Mouse (Mus musculus) frontal cortex, adult 2 months (tissue): Measurements from ENCODE around the gene Rptor. TPM values are rescaled to one million over a fixed set of nuclear protein-coding genes. Genes with fewer than 3 reads are reported as not detected.

Source experiments
- DNase-seq, 2 experiments: peaks; one replicate each; pipeline ENCODE4 v3.0.0; 2022; ENCODE audit warnings: low spot score in 1 of 2; ENCODE audit errors: extremely low spot score in 1 of 2
- polyA plus RNA-seq: library from polyadenylated mRNA; depleted of rRNA; stranded (reverse); fragments of >200 nt; gene quantifications from 2 replicates; pipeline ENCODE4 v1.2.3, GENCODE M21; 2012

Gene Rptor
- polyA plus RNA-seq, 1 experiment = 38.6 TPM

- no peak for DNase-seq
Observed at GRCm38 (mm10) chr11:119889966-119890365, 287.3 kb downstream of the Rptor start.

- DNase-seq = no peak
Observed at GRCm38 (mm10) chr11:119891601-119892215, 289.0 kb downstream of the Rptor start.

- DNase-seq = no peak
Observed at GRCm38 (mm10) chr11:119893667-119894236, 291.0 kb downstream of the Rptor start.

- DNase-seq = no peak
Observed at GRCm38 (mm10) chr11:119894634-119895033, 291.9 kb downstream of the Rptor start.

DNA sequence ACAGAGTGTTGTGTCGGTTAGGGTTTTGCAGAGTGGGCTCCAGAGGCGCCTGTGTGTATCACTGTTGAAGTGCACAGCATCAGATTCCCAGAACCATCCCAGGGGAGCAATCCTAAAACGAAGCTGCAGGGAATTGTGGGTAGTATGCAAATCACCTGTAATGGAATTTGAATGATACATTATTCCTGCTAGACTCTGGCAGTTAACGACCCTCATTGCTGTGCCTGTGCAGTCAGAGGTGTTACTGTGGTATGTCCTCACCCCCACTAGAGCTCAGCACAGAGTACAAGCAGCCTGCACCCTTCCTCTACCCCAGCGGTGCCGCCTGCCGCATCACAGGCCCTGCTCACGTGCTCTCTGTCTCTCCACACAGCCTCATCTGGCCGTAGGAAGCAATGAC lies 294.3 kb downstream of the Rptor start:
- peak in 1 of 2 experiments; percentile 29 for DNase-seq

DNA sequence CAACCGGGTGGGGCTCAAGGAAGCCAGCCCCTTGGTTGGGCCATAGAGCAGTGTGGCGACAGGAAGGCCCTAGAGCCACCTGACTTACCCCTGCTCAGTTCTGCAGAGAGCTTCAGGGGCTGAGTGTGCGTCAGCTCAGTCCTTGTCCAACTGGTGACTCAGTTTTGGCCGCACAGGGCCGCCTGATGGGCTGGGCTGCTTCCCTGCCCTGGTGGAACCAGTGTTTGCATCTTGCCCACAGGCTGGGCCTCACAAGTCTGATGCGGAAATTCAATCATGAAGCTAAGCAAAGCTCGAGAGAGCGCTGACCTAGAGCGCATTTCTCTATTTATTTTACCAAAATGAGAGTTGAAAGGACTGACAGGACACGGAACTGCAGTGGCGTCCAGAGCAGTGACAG lies 296.3 kb downstream of the Rptor start:
- no peak for DNase-seq

DNA sequence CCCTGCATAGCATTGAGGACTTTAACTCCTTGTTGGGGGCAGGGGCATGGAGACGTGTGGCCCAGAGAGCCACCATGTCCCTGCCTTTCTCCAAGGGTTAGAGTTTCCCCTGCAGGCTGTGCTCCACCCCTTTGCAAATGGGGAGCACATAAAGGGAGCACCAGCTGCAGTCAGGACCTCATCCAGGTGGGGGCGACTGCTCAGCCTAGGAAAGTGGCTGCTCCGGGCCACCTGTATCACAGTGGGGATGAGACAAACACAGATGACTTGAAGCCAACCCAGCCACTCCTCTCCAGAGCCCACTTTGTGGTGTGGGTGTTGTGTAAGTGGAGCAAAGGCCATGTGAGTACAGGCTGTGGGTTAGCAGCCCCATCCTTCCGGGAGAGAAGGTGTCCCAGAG lies 298.5 kb downstream of the Rptor start:
- DNase-seq = no peak

- no peak for DNase-seq
Observed at GRCm38 (mm10) chr11:119902891-119903290, 300.2 kb downstream of the Rptor start.

DNA sequence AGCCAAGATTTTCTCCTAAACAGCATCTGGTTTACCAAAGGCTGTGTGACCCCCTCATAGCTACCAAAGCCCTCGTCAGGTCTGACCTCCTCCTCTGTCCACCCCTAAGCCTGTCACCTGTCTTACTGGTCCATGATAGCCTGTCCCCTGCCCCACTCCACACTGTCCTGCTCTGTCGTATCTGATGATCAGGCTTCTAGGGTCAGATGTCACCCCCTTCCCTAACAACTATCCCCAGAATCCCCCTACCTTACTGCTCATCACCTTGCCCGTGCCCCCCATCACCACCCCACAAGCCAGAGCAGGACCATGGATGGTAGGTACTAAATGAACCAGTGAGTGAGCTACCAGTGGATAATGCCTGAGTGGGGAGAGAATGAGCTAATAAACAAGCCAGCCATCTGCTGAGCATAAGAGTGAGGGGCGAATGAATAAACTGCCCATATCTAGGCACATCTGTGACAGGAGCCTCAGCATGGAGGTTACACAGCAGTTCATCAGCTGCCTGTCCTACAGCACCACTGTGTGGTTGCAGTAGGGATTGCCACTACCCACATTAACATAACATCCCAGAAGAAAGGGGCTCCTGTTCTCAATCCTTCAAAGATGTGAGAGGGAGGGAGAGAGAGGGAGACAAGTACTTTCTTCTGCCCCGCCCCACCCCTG lies 302.0 kb downstream of the Rptor start:
- DNase-seq = peak in 1 of 2 experiments; percentile 88

- DNase-seq = peak in 1 of 2 experiments; percentile 48
Observed at GRCm38 (mm10) chr11:119905794-119906193, 303.1 kb downstream of the Rptor start.

- DNase-seq = peak in 1 of 2 experiments; percentile 73
Observed at GRCm38 (mm10) chr11:119907006-119907650, 304.4 kb downstream of the Rptor start.

- DNase-seq = no peak
Observed at GRCm38 (mm10) chr11:119907711-119908110, 305.0 kb downstream of the Rptor start.

GRCm38 (mm10) chr11:119909436-119909835 lies 306.7 kb downstream of the Rptor start:
- peak in 1 of 2 experiments; percentile 90 for DNase-seq

- DNase-seq = no peak
Observed at GRCm38 (mm10) chr11:119912845-119913244, 310.1 kb downstream of the Rptor start.

- peak in 1 of 2 experiments; percentile 95 for DNase-seq
Observed at GRCm38 (mm10) chr11:119913291-119913934, 310.7 kb downstream of the Rptor start, which contains the start of gene Chmp6. Gene Chmp6, plus strand, starts transcription at chr11:119913441.

- no peak for DNase-seq
Observed at GRCm38 (mm10) chr11:119913935-119914314, 311.2 kb downstream of the Rptor start.

DNA sequence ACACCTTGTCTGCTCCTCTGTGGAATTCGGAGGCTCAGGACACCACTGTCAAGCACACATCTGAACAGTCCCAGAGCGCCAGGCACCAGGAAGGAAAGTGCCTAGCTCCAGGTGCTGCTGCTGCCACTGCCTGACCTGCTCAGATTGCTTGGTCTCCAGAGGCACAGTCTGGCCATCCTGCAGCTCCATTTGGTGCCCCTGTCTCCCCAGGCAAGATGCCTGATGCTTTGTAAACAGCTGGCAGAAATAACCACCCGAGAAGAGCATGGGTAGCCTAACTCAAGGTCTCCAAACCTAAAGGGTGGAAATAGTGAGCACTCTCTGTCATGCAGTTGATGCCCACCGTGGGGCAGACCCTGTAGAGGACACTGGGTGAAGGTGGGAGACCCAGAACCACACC lies 311.7 kb downstream of the Rptor start:
- no peak for DNase-seq

GRCm38 (mm10) chr11:119915666-119916065 lies 313.0 kb downstream of the Rptor start:
- no peak for DNase-seq

GRCm38 (mm10) chr11:119916102-119916790 lies 313.5 kb downstream of the Rptor start:
- DNase-seq = no peak

DNA sequence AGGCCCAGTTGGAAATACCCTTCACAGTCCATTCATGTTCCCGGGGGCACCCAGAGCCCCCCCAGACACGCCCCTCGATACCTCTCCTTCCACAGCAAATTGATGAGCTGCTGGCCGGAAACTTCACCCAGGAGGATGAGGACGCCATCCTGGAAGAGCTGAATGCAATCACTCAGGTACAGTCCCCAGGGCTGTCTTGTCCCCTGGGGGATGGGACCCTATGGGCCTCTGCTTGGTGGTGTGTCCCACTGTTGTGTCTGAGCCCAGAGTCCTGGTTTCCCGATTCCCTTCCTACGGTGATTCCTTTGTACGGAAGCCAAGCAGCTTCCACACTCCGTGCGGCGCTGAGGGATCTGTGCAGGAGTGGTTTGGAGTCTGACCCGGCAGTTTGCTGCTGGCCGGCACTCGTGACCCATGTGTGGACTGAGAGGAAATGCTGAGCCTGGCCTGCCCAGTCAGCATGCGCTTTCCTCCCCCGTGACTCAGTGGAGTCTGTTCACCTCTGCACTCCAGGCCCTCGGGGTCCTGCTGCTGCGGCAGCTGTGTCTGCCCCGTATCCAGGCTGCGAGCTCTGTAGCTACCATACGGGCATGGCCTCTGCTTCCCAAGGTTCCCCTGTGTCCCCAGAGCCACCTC lies 314.2 kb downstream of the Rptor start:
- DNase-seq = no peak
